18 mouse cellular contexts compared by ENCODE assay signal in genomic region chr9:122610918-122611317, GRCm38 (mm10).
DNase-seq lines count a peak whose midpoint lies in the region; ATAC-seq lines count a peak whose summit lies in the region.
"Had no signal": no experiment of that assay in that cellular context is flagged by ENCODE, and none has a peak within 500 bp of the region (broad histone marks: within the 10 kb centered on the region; RNA-seq: fewer than 3 reads in every experiment).

No protein-coding gene starts in this region.

- H3K27ac ChIP-seq in forebrain, embryonic 11.5 days (ENCODE audit: low read depth, low read length): no peak overlapping the region
- H3K27ac ChIP-seq: embryonic facial prominence, embryonic 15.5 days; forebrain, embryonic 12.5 days; liver, embryonic 12.5 days; lung, embryonic 15.5 days had no signal

- no peak overlapping the region for H3K4me3 ChIP-seq in forebrain, embryonic 11.5 days (ENCODE audit: low read depth, low read length)
- H3K4me3 ChIP-seq: embryonic facial prominence, embryonic 15.5 days; forebrain, embryonic 12.5 days; liver, embryonic 12.5 days; lung, embryonic 15.5 days had no signal

- no peaks in the 10 kb centered on the region for H3K4me1 ChIP-seq in forebrain, embryonic 11.5 days (replicated peaks; ENCODE audit: control insufficient read depth, insufficient read depth, low read length)
- H3K4me1 ChIP-seq: liver, embryonic 12.5 days; lung, embryonic 15.5 days had no signal

- DNase-seq in frontal cortex, adult 2 months (ENCODE audit: extremely low spot score in 1 of 2, low spot score in 1 of 2): peak; percentile 84
- peak; percentile 54 to 55 for DNase-seq in frontal cortex, postnatal 25 days (ENCODE audit: low spot score in 2 of 2)
- DNase-seq in left cerebral cortex, adult 9 months (ENCODE audit: low spot score in 2 of 2): peak; percentile 79 to 80
- DNase-seq in right cerebral cortex, postnatal 25 days: peak; percentile 72
- no peak for DNase-seq in natural killer cell, adult 2 months (ENCODE audit: low spot score in 2 of 2)
- no peak for DNase-seq in ovary, postnatal 14 days (ENCODE audit: low spot score)
- DNase-seq in forebrain, embryonic 11.5 days (ENCODE audit: low spot score): no peak
- DNase-seq: cerebellum, adult 9-10 months; gastrocnemius, postnatal 10 days; heart, adult 18-20 months; kidney, adult 18-20 months; kidney, postnatal 14 days; midbrain, embryonic 14.5 days had no signal

- no peaks in the 10 kb centered on the region for H3K36me3 ChIP-seq in forebrain, embryonic 11.5 days (ENCODE audit: control insufficient read depth, insufficient read depth, low read length)
- H3K36me3 ChIP-seq: embryonic facial prominence, embryonic 15.5 days; forebrain, embryonic 12.5 days; G1E; liver, embryonic 12.5 days; lung, embryonic 15.5 days had no signal

- 94% methylated on average over 10 of the region's 10 CpGs for WGBS in forebrain, embryonic 11.5 days

- H3K27me3 ChIP-seq in forebrain, embryonic 11.5 days (ENCODE audit: control insufficient read depth, insufficient read depth, low read length): no peaks in the 10 kb centered on the region
- H3K27me3 ChIP-seq: embryonic facial prominence, embryonic 15.5 days; liver, embryonic 12.5 days; lung, embryonic 15.5 days had no signal

- ATAC-seq in forebrain, embryonic 11.5 days (replicated peaks; ENCODE audit: low FRiP score): no peak
- ATAC-seq: liver, embryonic 12.5 days had no signal

- H3K9ac ChIP-seq in forebrain, embryonic 11.5 days (ENCODE audit: low read length): no peak overlapping the region
- H3K9ac ChIP-seq: embryonic facial prominence, embryonic 15.5 days; forebrain, embryonic 12.5 days; liver, embryonic 12.5 days; lung, embryonic 15.5 days had no signal

- no peak overlapping the region for H3K4me2 ChIP-seq in forebrain, embryonic 11.5 days (ENCODE audit: low read depth, low read length, severe bottlenecking)
- H3K4me2 ChIP-seq: embryonic facial prominence, embryonic 15.5 days; forebrain, embryonic 12.5 days; liver, embryonic 12.5 days; lung, embryonic 15.5 days had no signal

- H3K9me3 ChIP-seq in forebrain, embryonic 11.5 days (ENCODE audit: control insufficient read depth, low read length): no peaks in the 10 kb centered on the region
- H3K9me3 ChIP-seq: embryonic facial prominence, embryonic 15.5 days; forebrain, embryonic 12.5 days; G1E; liver, embryonic 12.5 days; lung, embryonic 15.5 days had no signal

Comparison
In these comparisons a context has a peak if more than half of its experiments do, and no peak if none do; other contexts are left out.
1. DNase-seq: peak in frontal cortex, adult 2 months (2 of 2), frontal cortex, postnatal 25 days (2 of 2), left cerebral cortex, adult 9 months (2 of 2) and right cerebral cortex, postnatal 25 days (single experiment); none in natural killer cell, adult 2 months (0 of 2), ovary, postnatal 14 days (single experiment) and forebrain, embryonic 11.5 days (single experiment).